Mouse (Mus musculus) left cerebral cortex, adult 2 months (tissue): Measurements from ENCODE around the gene 2210016F16Rik. TPM values are rescaled to one million over a fixed set of nuclear protein-coding genes. Genes with fewer than 3 reads are reported as not detected.

Experiments used
- DNase-seq, 2 experiments: peaks; one replicate each; pipeline ENCODE4 v3.0.0; 2021 to 2022; ENCODE audit warnings: low spot score in 2 of 2, mixed read lengths in 1 of 2; ENCODE audit errors: extremely low spot score in 1 of 2
- H3K27ac ChIP-seq: fragments of 200-600 bp; 2 replicates; pipeline ENCODE4 v1.8.1; 2022
- H3K4me3 ChIP-seq: fragments of 200-600 bp; 2 replicates; pipeline ENCODE4 v1.8.1; 2022
- CTCF ChIP-seq: fragments of 200-600 bp; IDR thresholded peaks from 2 replicates; pipeline ENCODE4 v1.8.1; 2022; ENCODE audit warnings: antibody characterized with exemption, mild to moderate bottlenecking, moderate library complexity
- intact Hi-C: fragments of 180-260 bp; cut with DNase I; formaldehyde crosslinking; loops from one replicate; pipeline ENCODE4 v1.15.1; 2025
- microRNA-seq, 2 experiments: library from miRNA; unstranded; fragments of <30 nt; microRNA quantifications; one replicate each; pipeline ENCODE4 v1.2.0; 2021
- total RNA-seq, 2 experiments: library from RNA; stranded (reverse); gene quantifications; 2 replicates each; pipeline ENCODE4 v1.2.3; 2021

The 2210016F16Rik gene
- total RNA-seq, 2 experiments from 2014 or later, result 7.1 to 7.4 TPM

DNA sequence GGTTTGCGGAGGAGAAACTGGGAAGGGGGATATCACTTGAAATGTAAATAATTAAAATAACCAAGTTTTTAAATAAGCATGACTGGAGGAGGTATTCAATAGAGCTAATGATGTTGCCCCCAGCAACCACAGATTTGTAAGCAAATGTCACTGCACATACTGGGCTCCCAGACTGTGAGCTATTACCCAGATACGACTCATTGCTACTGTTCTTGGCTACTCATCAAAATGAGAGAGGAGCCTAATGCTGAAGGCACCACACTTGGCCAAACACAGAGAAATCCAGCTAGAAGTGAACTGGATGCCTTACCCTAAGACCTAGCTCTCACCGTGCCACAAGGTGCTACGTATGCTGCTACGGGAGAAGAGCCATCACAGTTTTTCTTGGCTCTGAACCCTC is 50.9 kb downstream of the 2210016F16Rik start:
- Histone ChIP-seq H3K4me3 (no peak overlapping the region), H3K27ac (no peak overlapping the region)
- no peak for DNase-seq
- intact Hi-C loops, result no loop called here
- no peak for TF ChIP-seq CTCF

Small RNA genes lying within 50 kb of the gene (microRNA-seq; reads per million reads assigned to microRNA genes)
- gene Mir7-1, result 35.8 to 69.1 reads per million in 2 experiments

Other genes with a start within 250 kb of the 2210016F16Rik start
- gene Idnk, start 227.6 kb downstream of the 2210016F16Rik start, total RNA-seq, result 10 to 100 TPM; 31.2 to 31.6 TPM
- gene Ubqln1, start 169.6 kb downstream of the 2210016F16Rik start, total RNA-seq, result 100 to 1,000 TPM; 145 to 146 TPM
- 10 to 100 TPM; 16.8 to 20.3 TPM for gene Gkap1, start 109.5 kb downstream of the 2210016F16Rik start, total RNA-seq
- gene Kif27, start 26.1 kb downstream of the 2210016F16Rik start, total RNA-seq, result 1 to 10 TPM; 2.4 to 3.5 TPM
- gene Rmi1, start 17.0 kb upstream of the 2210016F16Rik start, total RNA-seq, result 10 to 100 TPM; 13.4 to 15.9 TPM
- gene Hnrnpk, start 18.1 kb upstream of the 2210016F16Rik start, total RNA-seq, result 100 to 1,000 TPM; 566 to 576 TPM
- under 1 TPM in 1 of 2 experiments, not detected in 1; 0.26 TPM for gene Slc28a3, start 225.7 kb upstream of the 2210016F16Rik start, total RNA-seq